Mouse (Mus musculus): ENCODE results near the gene Fasn. TPM values are rescaled to one million over a fixed set of nuclear protein-coding genes. Genes with fewer than 3 reads are reported as not detected.
A peak's percentile ranks its signal among the peaks of the same experiment; 100 is the strongest.
"Not testable (repeated sequence)": the region's sequence is repeated elsewhere in the genome, so short reads cannot be mapped to it uniquely, and the experiment has no call there.

The Fasn gene
- polyA plus RNA-seq, 1 experiment from 2014 or later = 24.9 TPM

- H3K4me1 ChIP-seq (ENCODE audit: control insufficient read depth, insufficient read depth, low read length) = peaks cover 6% of the 10 kb centered on the region
- no peak overlapping the region for H3K4me3 ChIP-seq (ENCODE audit: low read length)
- no peak overlapping the region for H3K4me2 ChIP-seq (ENCODE audit: low read depth, low read length)
- no peak for ATAC-seq (replicated peaks; ENCODE audit: extremely low read depth, insufficient read depth, low FRiP score)
- WGBS = 94% methylated on average over 3 of the region's 3 CpGs
- no peaks in the 10 kb centered on the region for H3K27me3 ChIP-seq (ENCODE audit: control insufficient read depth, insufficient read depth, low read length)
- H3K36me3 ChIP-seq (ENCODE audit: control insufficient read depth, insufficient read depth) = peaks cover 38% of the 10 kb centered on the region
- H3K9ac ChIP-seq (ENCODE audit: low read length) = no peak overlapping the region
- H3K9me3 ChIP-seq (replicated peaks; ENCODE audit: control insufficient read depth, low read length) = no peaks in the 10 kb centered on the region
- no peak overlapping the region for H3K27ac ChIP-seq (ENCODE audit: low read length)
Observed at GRCm38 (mm10) chr11:120789810-120790209, 34.5 kb downstream of the Fasn start.

GRCm38 (mm10) chr11:120789355-120789754, 35.0 kb downstream of the Fasn start:
- Histone ChIP-seq H3K9ac (ENCODE audit: low read length) (no peak overlapping the region), H3K27me3 (ENCODE audit: control insufficient read depth, insufficient read depth, low read length) (no peaks in the 10 kb centered on the region), H3K36me3 (ENCODE audit: control insufficient read depth, insufficient read depth) (peaks cover 35% of the 10 kb centered on the region), H3K4me2 (ENCODE audit: low read depth, low read length) (no peak overlapping the region), H3K4me3 (ENCODE audit: low read length) (no peak overlapping the region), H3K27ac (ENCODE audit: low read length) (no peak overlapping the region), H3K4me1 (ENCODE audit: control insufficient read depth, insufficient read depth, low read length) (peaks cover 8% of the 10 kb centered on the region), H3K9me3 (replicated peaks; ENCODE audit: control insufficient read depth, low read length) (no peaks in the 10 kb centered on the region)
- WGBS = 88% methylated on average over 4 of the region's 4 CpGs
- ATAC-seq (replicated peaks; ENCODE audit: extremely low read depth, insufficient read depth, low FRiP score) = no peak

GRCm38 (mm10) chr11:120788460-120788859, 35.9 kb downstream of the Fasn start:
- H3K36me3 ChIP-seq (ENCODE audit: control insufficient read depth, insufficient read depth) = peaks cover 35% of the 10 kb centered on the region
- not testable (repeated sequence) for H3K4me2 ChIP-seq (ENCODE audit: low read depth, low read length); H3K4me3 ChIP-seq (ENCODE audit: low read length); H3K9me3 ChIP-seq (replicated peaks; ENCODE audit: control insufficient read depth, low read length); H3K27me3 ChIP-seq (ENCODE audit: control insufficient read depth, insufficient read depth, low read length); H3K9ac ChIP-seq (ENCODE audit: low read length); H3K27ac ChIP-seq (ENCODE audit: low read length); H3K4me1 ChIP-seq (ENCODE audit: control insufficient read depth, insufficient read depth, low read length); ATAC-seq (replicated peaks; ENCODE audit: extremely low read depth, insufficient read depth, low FRiP score)
- WGBS = 85% methylated on average over 9 of the region's 10 CpGs

GRCm38 (mm10) chr11:120785145-120785544, 39.2 kb downstream of the Fasn start:
- WGBS = 30% methylated on average over 9 of the region's 9 CpGs
- Histone ChIP-seq H3K27ac (ENCODE audit: low read length) (no peak overlapping the region), H3K4me2 (ENCODE audit: low read depth, low read length) (peak overlapping the region; percentile 99), H3K27me3 (ENCODE audit: control insufficient read depth, insufficient read depth, low read length) (no peaks in the 10 kb centered on the region), H3K4me3 (ENCODE audit: low read length) (peak overlapping the region; percentile 97), H3K9me3 (replicated peaks; ENCODE audit: control insufficient read depth, low read length) (no peaks in the 10 kb centered on the region), H3K4me1 (ENCODE audit: control insufficient read depth, insufficient read depth, low read length) (peaks cover 12% of the 10 kb centered on the region), H3K36me3 (ENCODE audit: control insufficient read depth, insufficient read depth) (peaks cover 22% of the 10 kb centered on the region), H3K9ac (ENCODE audit: low read length) (peak overlapping the region; percentile 97)
- ATAC-seq (replicated peaks; ENCODE audit: extremely low read depth, insufficient read depth, low FRiP score) = no peak

GRCm38 (mm10) chr11:120784064-120784791, 40.1 kb downstream of the Fasn start, which contains the start of the genes Rfng and Gps1:
Rfng (minus strand) TSS chr11:120784207.
Gps1 (plus strand) TSS chr11:120784272.
- Histone ChIP-seq H3K4me2 (ENCODE audit: low read depth, low read length) (peak within 1 kb of the TSS; percentile 99), H3K36me3 (ENCODE audit: control insufficient read depth, insufficient read depth) (peaks cover 13% of the 10 kb centered on the region), H3K4me1 (ENCODE audit: control insufficient read depth, insufficient read depth, low read length) (peaks cover 12% of the 10 kb centered on the region), H3K27ac (ENCODE audit: low read length) (peak within 1 kb of the TSS; percentile 66), H3K4me3 (ENCODE audit: low read length) (peak within 1 kb of the TSS; percentile 97), H3K9ac (ENCODE audit: low read length) (peak within 1 kb of the TSS; percentile 97), H3K9me3 (replicated peaks; ENCODE audit: control insufficient read depth, low read length) (no peaks in the 10 kb centered on the region), H3K27me3 (ENCODE audit: control insufficient read depth, insufficient read depth, low read length) (no peaks in the 10 kb centered on the region)
- under 1% methylated on average over 75 of the region's 107 CpGs for WGBS
- ATAC-seq (replicated peaks; ENCODE audit: extremely low read depth, insufficient read depth, low FRiP score) = peak; percentile 83

- peak overlapping the region; percentile 97 for H3K4me3 ChIP-seq (ENCODE audit: low read length)
- no peaks in the 10 kb centered on the region for H3K27me3 ChIP-seq (ENCODE audit: control insufficient read depth, insufficient read depth, low read length)
- 1% methylated on average over 41 of the region's 42 CpGs for WGBS
- peaks cover 10% of the 10 kb centered on the region; the same call in 1 of the 2 replicates for H3K36me3 ChIP-seq (ENCODE audit: control insufficient read depth, insufficient read depth)
- ATAC-seq (replicated peaks; ENCODE audit: extremely low read depth, insufficient read depth, low FRiP score) = peak; percentile 19; the same call in 1 of the 2 replicates
- peak overlapping the region; percentile 97 for H3K9ac ChIP-seq (ENCODE audit: low read length)
- H3K27ac ChIP-seq (ENCODE audit: low read length) = peak overlapping the region; percentile 66
- peak overlapping the region; percentile 99 for H3K4me2 ChIP-seq (ENCODE audit: low read depth, low read length)
- no peaks in the 10 kb centered on the region for H3K9me3 ChIP-seq (replicated peaks; ENCODE audit: control insufficient read depth, low read length)
- peaks cover 12% of the 10 kb centered on the region for H3K4me1 ChIP-seq (ENCODE audit: control insufficient read depth, insufficient read depth, low read length)
Observed at GRCm38 (mm10) chr11:120783426-120784063, 40.8 kb downstream of the Fasn start.

- H3K9ac ChIP-seq (ENCODE audit: low read length); H3K27me3 ChIP-seq (ENCODE audit: control insufficient read depth, insufficient read depth, low read length); H3K9me3 ChIP-seq (replicated peaks; ENCODE audit: control insufficient read depth, low read length); H3K4me2 ChIP-seq (ENCODE audit: low read depth, low read length); H3K4me3 ChIP-seq (ENCODE audit: low read length); ATAC-seq (replicated peaks; ENCODE audit: extremely low read depth, insufficient read depth, low FRiP score); H3K36me3 ChIP-seq (ENCODE audit: control insufficient read depth, insufficient read depth); H3K27ac ChIP-seq (ENCODE audit: low read length): not testable (repeated sequence)
- peaks cover 13% of the 10 kb centered on the region for H3K4me1 ChIP-seq (ENCODE audit: control insufficient read depth, insufficient read depth, low read length)
- WGBS = 95% methylated on average over 6 of the region's 6 CpGs
Observed at GRCm38 (mm10) chr11:120781361-120781760, 43.0 kb downstream of the Fasn start.

GRCm38 (mm10) chr11:120779876-120780275, 44.5 kb downstream of the Fasn start:
- Histone ChIP-seq H3K4me1 (ENCODE audit: control insufficient read depth, insufficient read depth, low read length) (peaks cover 9% of the 10 kb centered on the region), H3K27ac (ENCODE audit: low read length) (no peak overlapping the region), H3K4me3 (ENCODE audit: low read length) (no peak overlapping the region), H3K27me3 (ENCODE audit: control insufficient read depth, insufficient read depth, low read length) (no peaks in the 10 kb centered on the region), H3K9ac (ENCODE audit: low read length) (no peak overlapping the region), H3K36me3 (ENCODE audit: control insufficient read depth, insufficient read depth) (no peaks in the 10 kb centered on the region), H3K9me3 (replicated peaks; ENCODE audit: control insufficient read depth, low read length) (no peaks in the 10 kb centered on the region), H3K4me2 (ENCODE audit: low read depth, low read length) (no peak overlapping the region)
- no peak for ATAC-seq (replicated peaks; ENCODE audit: extremely low read depth, insufficient read depth, low FRiP score)
- 96% methylated on average over 1 of the region's 1 CpGs for WGBS

GRCm38 (mm10) chr11:120777123-120777522, 47.2 kb downstream of the Fasn start:
- H3K4me3 ChIP-seq (ENCODE audit: low read length) = no peak overlapping the region
- no peak overlapping the region for H3K27ac ChIP-seq (ENCODE audit: low read length)
- H3K27me3 ChIP-seq (ENCODE audit: control insufficient read depth, insufficient read depth, low read length) = no peaks in the 10 kb centered on the region
- no peaks in the 10 kb centered on the region for H3K9me3 ChIP-seq (replicated peaks; ENCODE audit: control insufficient read depth, low read length)
- H3K9ac ChIP-seq (ENCODE audit: low read length) = no peak overlapping the region
- peaks cover 3% of the 10 kb centered on the region; the same call in 1 of the 2 replicates for H3K4me1 ChIP-seq (ENCODE audit: control insufficient read depth, insufficient read depth, low read length)
- no peak overlapping the region for H3K4me2 ChIP-seq (ENCODE audit: low read depth, low read length)
- WGBS = 28% methylated on average over 6 of the region's 6 CpGs
- H3K36me3 ChIP-seq (ENCODE audit: control insufficient read depth, insufficient read depth) = no peaks in the 10 kb centered on the region
- ATAC-seq (replicated peaks; ENCODE audit: extremely low read depth, insufficient read depth, low FRiP score) = no peak

Measured in heart, embryonic 16.5 days (tissue).